Mouse (Mus musculus) embryonic facial prominence, embryonic 15.5 days (tissue): Measurements from ENCODE around the gene Mfrp. TPM values are rescaled to one million over a fixed set of nuclear protein-coding genes. Genes with fewer than 3 reads are reported as not detected.
A peak's percentile ranks its signal among the peaks of the same experiment; 100 is the strongest.

ENCODE experiments used
- ATAC-seq: fragments of 200-750 bp; cut with Nextera tagmentation; 2 replicates; pipeline ENCODE4 v1.8.0; 2017; ENCODE audit warnings: low read depth, moderate TSS enrichment; ENCODE audit not compliant: insufficient number of reproducible peaks, low FRiP score, low TSS enrichment
- H3K27ac ChIP-seq: fragments of 300-500 bp; sonication (generic); replicated peaks from 2 replicates; pipeline ENCODE4 v1.5.1; 2015; ENCODE audit warnings: mild to moderate bottlenecking, inconsistent platforms
- H3K27me3 ChIP-seq: fragments of 300-500 bp; sonication (generic); 2 replicates; pipeline ENCODE4 v1.6.1; 2015; ENCODE audit warnings: inconsistent platforms
- H3K36me3 ChIP-seq: fragments of 300-500 bp; sonication (generic); 2 replicates; pipeline ENCODE4 v1.6.1; 2015; ENCODE audit warnings: mild to moderate bottlenecking, inconsistent platforms
- H3K4me1 ChIP-seq: fragments of 300-500 bp; sonication (generic); 2 replicates; pipeline ENCODE4 v1.6.1; 2015; ENCODE audit warnings: inconsistent platforms
- H3K4me2 ChIP-seq: fragments of 300-500 bp; sonication (generic); replicated peaks from 2 replicates; pipeline ENCODE4 v1.6.1; 2015; ENCODE audit warnings: mild to moderate bottlenecking, inconsistent platforms
- H3K4me3 ChIP-seq: fragments of 300-500 bp; sonication (generic); replicated peaks from 2 replicates; pipeline ENCODE4 v1.5.1; 2015; ENCODE audit warnings: mild to moderate bottlenecking, inconsistent platforms
- H3K9ac ChIP-seq: fragments of 300-500 bp; sonication (generic); 2 replicates; pipeline ENCODE4 v1.6.1; 2015; ENCODE audit warnings: inconsistent platforms
- H3K9me3 ChIP-seq: fragments of 300-500 bp; sonication (generic); replicated peaks from 2 replicates; pipeline ENCODE4 v1.6.1; 2016; ENCODE audit warnings: inconsistent platforms
- WGBS: fragments of 180-500 bp; shearing (Covaris S2); methylation state at CpG from one replicate; pipeline ENCODE4 v1.1.7; 2015; 5-methylcytosine and 5-hydroxymethylcytosine counted together
- polyA plus RNA-seq: library from polyadenylated mRNA; unstranded; fragments of >200 nt; fragmentation: Nextera tagmentation; extraction: Ambion mirVana; gene quantifications from 2 replicates; pipeline ENCODE4 v1.2.1, GENCODE M21; 2015

The Mfrp gene
- polyA plus RNA-seq, 1 experiment from 2014 or later = 0.20 TPM

DNA sequence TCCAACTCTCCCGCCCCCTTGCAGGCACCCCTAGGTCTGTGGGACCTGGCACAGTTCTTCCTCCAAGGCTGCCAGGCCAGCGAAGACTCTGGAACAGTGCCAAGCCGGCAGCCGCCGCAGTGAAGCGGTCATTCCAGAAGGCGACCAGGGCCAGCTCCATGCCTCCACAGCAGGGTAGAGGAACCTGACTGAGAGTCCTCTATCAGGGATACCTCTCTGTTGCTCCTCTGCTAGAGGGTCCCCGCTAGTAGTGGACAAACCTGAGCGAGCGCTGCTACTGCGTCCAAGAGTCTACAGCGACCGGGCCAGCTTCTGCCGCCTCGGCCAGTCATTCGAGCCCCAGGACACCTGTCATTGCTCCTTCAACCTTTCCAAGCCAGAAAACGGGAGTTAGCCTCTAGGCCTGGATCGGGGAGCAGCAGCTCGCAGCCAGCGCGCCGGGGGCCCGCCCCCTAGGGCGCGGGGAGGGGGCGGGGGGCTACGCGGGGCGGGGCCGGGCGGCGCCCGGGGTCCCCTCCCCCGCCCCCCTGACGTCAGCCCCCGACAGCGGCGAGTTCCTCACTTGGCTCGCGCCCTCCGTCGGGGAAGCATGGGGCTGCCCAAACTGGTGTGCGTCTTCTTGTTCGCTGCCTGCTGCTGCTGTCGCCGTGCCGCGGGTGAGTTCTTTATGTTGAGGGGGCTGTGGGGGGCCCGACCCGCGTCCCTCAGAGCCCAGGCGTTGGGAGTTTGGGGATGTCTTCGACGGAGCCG, 32.7 kb downstream of the Mfrp start, which contains the start of gene Mcam:
Gene Mcam (plus strand): TSS at position 369 of the 750 bp plus-strand sequence.
- 0 out of 2 replicates have a peak, but pooled peaks cover 7% of the 10 kb centered on the region for H3K36me3 ChIP-seq
- H3K27me3 ChIP-seq = peaks cover 17% of the 10 kb centered on the region
- H3K4me1 ChIP-seq = peaks cover 60% of the 10 kb centered on the region
- no peaks in the 10 kb centered on the region for H3K9me3 ChIP-seq
- H3K27ac ChIP-seq = peak within 1 kb of the TSS; percentile 81
- peak within 1 kb of the TSS; percentile 50 for H3K9ac ChIP-seq
- peak; percentile 39; the same call in 1 of the 2 replicates for ATAC-seq
- H3K4me2 ChIP-seq = peak within 1 kb of the TSS; percentile 92
- WGBS = under 1% methylated on average over 50 of the region's 55 CpGs
- H3K4me3 ChIP-seq = peak within 1 kb of the TSS; percentile 64

DNA sequence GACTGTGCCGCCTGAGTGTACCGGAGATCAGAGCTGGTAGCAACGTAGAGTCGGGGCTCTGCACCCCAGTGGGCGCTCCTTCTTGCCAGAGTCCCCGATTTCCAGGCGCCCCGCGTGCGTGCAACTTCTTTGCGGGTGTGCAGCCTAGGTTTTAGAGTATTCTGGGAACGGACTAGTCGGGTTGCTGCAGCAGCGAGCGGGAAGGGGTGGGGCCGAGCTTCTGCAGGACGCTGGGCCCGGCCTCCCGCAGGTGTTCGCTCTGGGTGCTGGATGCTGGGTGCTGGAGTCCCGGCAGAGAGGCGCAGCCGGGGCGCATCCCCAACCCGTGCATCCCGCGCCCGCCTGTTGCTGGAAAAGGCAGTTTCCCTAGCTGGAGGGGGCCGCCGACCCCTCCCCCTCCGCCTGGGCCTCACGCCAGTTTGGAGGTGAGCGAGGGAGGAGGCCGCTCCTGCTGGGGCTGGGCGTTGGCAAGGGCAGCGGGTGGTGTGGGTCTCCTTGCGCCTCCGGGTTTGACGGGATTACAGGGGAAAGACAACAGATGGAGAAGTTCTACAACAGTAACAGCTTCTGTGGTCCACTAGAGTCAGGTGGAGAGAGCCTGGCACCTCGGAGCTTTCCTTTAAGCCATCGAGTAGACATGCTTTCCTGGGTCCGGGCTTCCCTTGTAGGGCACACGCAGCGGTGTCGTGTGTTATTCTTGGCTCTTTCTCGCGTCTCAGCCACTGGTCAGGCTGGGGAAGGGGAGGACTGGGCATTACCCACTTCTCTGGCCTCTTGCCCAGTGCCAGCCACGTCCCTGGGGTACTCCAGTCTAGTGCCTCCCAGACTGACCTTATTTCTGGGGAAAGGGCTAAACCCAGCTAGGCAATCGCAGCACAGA, 33.6 kb downstream of the Mfrp start:
- Histone ChIP-seq H3K27me3 (peaks cover 17% of the 10 kb centered on the region), H3K4me3 (peak overlapping the region; percentile 64), H3K36me3 (peaks cover 14% of the 10 kb centered on the region; the same call in 1 of the 2 replicates), H3K4me2 (peak overlapping the region; percentile 92), H3K9me3 (no peaks in the 10 kb centered on the region), H3K9ac (peak overlapping the region; percentile 50), H3K4me1 (peaks cover 55% of the 10 kb centered on the region), H3K27ac (peak overlapping the region; percentile 81)
- ATAC-seq = no peak
- 2% methylated on average over 48 of the region's 49 CpGs for WGBS

DNA sequence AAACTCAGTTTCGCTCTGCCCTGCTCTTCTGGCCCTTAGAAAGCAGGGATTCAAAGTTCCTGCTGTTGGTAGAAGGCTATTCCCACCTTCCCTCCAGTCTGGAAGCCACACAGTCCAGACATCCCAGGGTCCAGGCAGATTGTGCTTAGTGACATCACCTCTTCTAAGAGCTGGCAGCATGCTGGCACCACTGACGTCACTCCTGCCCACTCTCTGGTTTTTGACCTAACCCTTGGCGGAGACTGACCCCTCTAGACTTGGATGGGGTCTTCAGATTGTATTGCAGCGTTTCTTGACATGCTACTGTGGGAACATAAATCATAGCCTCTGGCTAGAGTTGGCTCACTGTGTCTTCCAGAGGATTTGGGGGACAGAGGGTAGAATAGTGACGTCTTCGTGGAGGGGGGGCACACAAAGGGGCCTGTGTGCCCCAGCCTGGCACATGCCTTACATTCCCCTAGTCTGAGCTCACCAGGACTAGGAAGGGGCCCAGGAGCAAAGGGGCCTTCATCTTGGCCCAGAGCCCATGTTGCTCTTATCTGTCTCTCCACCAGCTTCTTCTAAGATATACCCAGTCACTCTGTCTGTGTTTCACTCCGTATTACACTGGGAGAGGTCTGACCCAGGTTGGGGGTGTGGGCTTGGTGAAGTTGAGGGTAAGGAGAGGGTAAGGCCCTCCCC, 34.3 kb downstream of the Mfrp start:
- Histone ChIP-seq H3K27me3 (peaks cover 17% of the 10 kb centered on the region), H3K4me3 (peak overlapping the region; percentile 64), H3K36me3 (peaks cover 21% of the 10 kb centered on the region; the same call in 1 of the 2 replicates), H3K4me2 (peak overlapping the region; percentile 92), H3K9ac (no peak overlapping the region), H3K9me3 (no peaks in the 10 kb centered on the region), H3K4me1 (peaks cover 47% of the 10 kb centered on the region), H3K27ac (peak overlapping the region; percentile 81)
- no peak for ATAC-seq
- 45% methylated on average over 7 of the region's 7 CpGs for WGBS

DNA sequence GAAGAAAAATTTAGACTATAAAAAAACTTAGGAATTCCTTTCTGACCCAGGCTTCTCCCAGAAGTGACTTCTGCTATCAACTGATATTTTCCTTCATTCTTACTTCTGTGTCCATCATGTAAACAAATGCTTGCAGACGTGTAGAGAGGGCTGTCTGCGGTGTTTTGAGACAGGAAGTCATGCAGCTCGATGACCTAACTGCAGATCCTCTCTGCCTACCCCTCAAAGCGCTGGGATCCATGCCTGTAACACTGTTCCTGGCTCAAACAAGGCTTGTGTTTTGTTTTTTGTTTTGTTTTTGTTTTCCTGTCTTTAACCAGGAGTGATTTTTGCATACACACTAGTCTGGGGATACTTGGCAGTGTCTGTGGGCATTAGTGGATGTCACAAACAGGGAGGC, 36.3 kb downstream of the Mfrp start:
- Histone ChIP-seq H3K4me3 (no peak overlapping the region), H3K4me1 (peaks cover 41% of the 10 kb centered on the region), H3K9me3 (no peaks in the 10 kb centered on the region), H3K27me3 (peaks cover 8% of the 10 kb centered on the region; the same call in 1 of the 2 replicates), H3K36me3 (peaks cover 31% of the 10 kb centered on the region), H3K9ac (no peak overlapping the region), H3K27ac (no peak overlapping the region), H3K4me2 (no peak overlapping the region)
- ATAC-seq = no peak
- 57% methylated on average over 4 of the region's 4 CpGs for WGBS

DNA sequence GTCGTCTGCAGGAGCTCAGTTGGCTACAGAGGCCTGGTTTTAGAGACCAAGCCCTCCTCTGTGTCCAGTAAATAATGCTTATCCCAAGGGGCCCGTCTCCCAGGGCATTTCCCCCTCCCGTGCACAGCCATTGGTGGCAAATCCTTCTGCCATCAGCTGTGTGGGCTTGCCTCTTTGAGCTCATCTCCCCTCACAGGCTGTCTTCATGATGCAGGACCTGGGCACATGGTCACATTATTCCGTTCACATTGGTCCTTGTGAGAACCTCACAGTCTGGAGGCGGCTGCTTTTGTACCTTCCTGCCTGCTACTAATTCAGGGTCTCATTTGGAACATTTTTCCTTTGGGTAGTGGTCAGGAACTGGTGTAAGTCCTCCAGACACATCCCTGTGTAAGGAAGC, 40.4 kb downstream of the Mfrp start:
- ATAC-seq = no peak
- H3K4me2 ChIP-seq = no peak overlapping the region

DNA sequence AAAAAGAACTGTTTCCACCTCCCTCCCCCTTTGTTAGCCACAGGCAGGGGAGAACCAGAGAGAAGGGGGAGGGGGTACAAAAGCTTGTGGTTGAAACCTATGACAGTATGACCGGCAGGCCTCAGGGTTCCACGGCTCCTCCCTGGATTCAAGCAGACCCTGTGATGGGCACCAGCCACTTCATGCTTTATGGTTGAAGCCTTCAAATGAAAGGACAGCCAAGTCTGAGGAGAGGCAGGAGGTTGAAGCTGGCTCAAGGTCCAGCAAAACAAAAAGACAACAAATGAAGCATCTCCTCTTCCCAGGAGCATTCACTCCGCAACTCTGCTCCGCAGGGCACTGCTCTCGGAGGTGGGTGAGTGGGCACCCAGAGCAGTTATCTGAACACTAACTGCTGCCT, 41.9 kb downstream of the Mfrp start:
- 73% methylated on average over 5 of the region's 5 CpGs for WGBS
- Histone ChIP-seq H3K36me3 (peaks cover 45% of the 10 kb centered on the region), H3K9ac (no peak overlapping the region), H3K9me3 (no peaks in the 10 kb centered on the region), H3K27ac (no peak overlapping the region), H3K4me3 (no peak overlapping the region), H3K27me3 (no peaks in the 10 kb centered on the region), H3K4me1 (0 out of 2 replicates have a peak, but pooled peaks cover 2% of the 10 kb centered on the region), H3K4me2 (no peak overlapping the region)
- ATAC-seq = no peak

More for the DNA sequence above, 40.4 kb downstream of the Mfrp start:
- H3K27ac ChIP-seq = no peak overlapping the region
- peaks cover 45% of the 10 kb centered on the region for H3K36me3 ChIP-seq
- no peak overlapping the region for H3K4me3 ChIP-seq
- 68% methylated on average over 5 of the region's 5 CpGs for WGBS
- 0 out of 2 replicates have a peak, but pooled peaks cover 2% of the 10 kb centered on the region for H3K4me1 ChIP-seq
- no peak overlapping the region for H3K9ac ChIP-seq
- no peaks in the 10 kb centered on the region for H3K27me3 ChIP-seq
- no peaks in the 10 kb centered on the region for H3K9me3 ChIP-seq

DNA sequence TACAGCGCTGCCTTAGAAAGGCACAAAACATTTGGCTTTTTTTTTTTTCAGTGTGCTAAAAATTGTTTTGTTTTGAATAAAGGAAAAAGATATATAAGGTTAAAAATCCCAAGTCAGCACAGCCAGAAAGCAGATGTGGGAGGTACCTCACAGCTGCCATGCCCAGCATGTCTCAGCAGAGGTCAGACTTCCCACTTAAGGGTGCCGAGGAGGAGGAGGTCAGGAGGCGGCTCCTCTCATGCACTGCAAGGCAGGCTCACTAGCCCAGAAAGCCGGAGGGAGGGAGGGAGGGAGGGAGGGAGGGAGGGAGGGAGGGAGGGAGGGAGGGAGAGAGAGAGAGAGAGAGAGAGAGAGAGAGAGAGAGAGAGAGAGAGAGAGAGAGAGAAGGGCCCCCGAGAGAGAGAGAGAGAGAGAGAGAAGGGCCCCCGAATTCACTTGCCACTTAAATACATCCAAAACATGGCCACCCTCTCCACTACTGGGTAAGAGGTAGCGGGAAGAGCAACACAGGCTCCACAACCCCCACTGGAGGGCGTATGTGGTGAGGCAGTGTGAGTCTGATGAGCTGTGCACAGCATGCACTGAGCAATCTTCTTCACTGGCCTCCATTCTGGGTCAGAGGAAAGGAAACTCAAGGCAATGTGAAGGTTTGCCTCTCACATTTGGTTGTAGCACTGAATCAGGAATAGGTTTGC, 42.6 kb downstream of the Mfrp start:
- WGBS = 36% methylated on average over 7 of the region's 8 CpGs
- Histone ChIP-seq H3K9ac (no peak overlapping the region), H3K9me3 (no peaks in the 10 kb centered on the region), H3K27me3 (no peaks in the 10 kb centered on the region), H3K4me1 (0 out of 2 replicates have a peak, but pooled peaks cover 2% of the 10 kb centered on the region), H3K36me3 (peaks cover 51% of the 10 kb centered on the region), H3K27ac (no peak overlapping the region), H3K4me3 (no peak overlapping the region), H3K4me2 (no peak overlapping the region)
- no peak for ATAC-seq

DNA sequence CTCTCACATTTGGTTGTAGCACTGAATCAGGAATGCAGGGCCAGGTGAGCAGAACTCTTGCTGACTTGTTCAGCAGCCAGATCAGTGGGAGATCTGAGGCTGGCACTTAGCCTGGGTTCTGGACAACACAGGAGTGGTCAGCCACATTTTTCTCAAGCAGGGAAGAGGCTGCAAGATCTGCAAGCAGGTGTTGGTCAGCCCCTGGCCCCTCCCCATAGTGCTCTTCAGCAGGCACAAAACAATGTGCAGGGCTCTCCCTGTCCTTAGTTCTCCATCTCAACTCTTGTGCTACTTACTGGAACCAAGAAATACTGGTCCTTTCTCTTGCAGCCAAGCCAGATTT, 43.2 kb downstream of the Mfrp start:
- H3K36me3 ChIP-seq = peaks cover 51% of the 10 kb centered on the region
- H3K27me3 ChIP-seq = no peaks in the 10 kb centered on the region
- H3K4me2 ChIP-seq = no peak overlapping the region
- H3K27ac ChIP-seq = no peak overlapping the region
- 0 out of 2 replicates have a peak, but pooled peaks cover 2% of the 10 kb centered on the region for H3K4me1 ChIP-seq
- no peak for ATAC-seq
- no peak overlapping the region for H3K4me3 ChIP-seq
- no peaks in the 10 kb centered on the region for H3K9me3 ChIP-seq
- no peak overlapping the region for H3K9ac ChIP-seq

DNA sequence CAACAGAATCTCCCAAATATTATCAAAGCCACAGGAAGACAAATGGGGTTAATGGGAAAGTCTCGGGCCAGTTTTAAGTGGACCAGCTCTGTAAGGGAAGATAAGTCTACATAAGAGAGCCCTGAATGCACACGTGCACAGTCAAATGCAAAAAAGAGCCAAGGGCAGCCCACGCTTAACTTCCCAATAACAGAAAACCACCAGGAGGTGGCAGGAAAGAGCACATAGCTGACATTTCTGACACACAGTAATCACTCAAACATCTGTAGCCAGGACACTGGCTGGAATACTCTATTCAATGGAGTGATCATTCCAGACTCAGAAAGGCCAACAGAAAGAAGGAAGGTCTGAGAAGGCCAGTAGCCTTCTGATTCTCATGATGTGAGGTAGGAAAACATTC, 45.8 kb downstream of the Mfrp start:
- no peak overlapping the region for H3K9ac ChIP-seq
- no peak overlapping the region for H3K27ac ChIP-seq
- WGBS = 63% methylated on average over 3 of the region's 3 CpGs
- H3K4me1 ChIP-seq = no peaks in the 10 kb centered on the region
- no peak for ATAC-seq
- peaks cover 56% of the 10 kb centered on the region for H3K36me3 ChIP-seq
- H3K9me3 ChIP-seq = no peaks in the 10 kb centered on the region
- H3K4me2 ChIP-seq = no peak overlapping the region
- no peaks in the 10 kb centered on the region for H3K27me3 ChIP-seq
- H3K4me3 ChIP-seq = no peak overlapping the region
